32 mouse cellular contexts compared by ENCODE assay signal in genomic region chr1:193059596-193059995, GRCm38 (mm10). TPM values are rescaled to one million over a fixed set of nuclear protein-coding genes. Genes with fewer than 3 reads are reported as not detected.
DNase-seq lines count a peak whose midpoint lies in the region; ATAC-seq and TF ChIP-seq lines count a peak whose summit lies in the region.
"Had no signal": no experiment of that assay in that cellular context is flagged by ENCODE, and none has a peak within 500 bp of the region (broad histone marks: within the 10 kb centered on the region; RNA-seq: fewer than 3 reads in every experiment).

No protein-coding gene starts in this region.

- H3K4me2 ChIP-seq in forebrain, postnatal 0 days (ENCODE audit: low read depth), result no peak overlapping the region
- no peak overlapping the region for H3K4me2 ChIP-seq in midbrain, postnatal 0 days (ENCODE audit: low read depth, low read length, poor library complexity, severe bottlenecking)
- no peak overlapping the region for H3K4me2 ChIP-seq in midbrain, embryonic 16.5 days (ENCODE audit: low read length)
- H3K4me2 ChIP-seq: forebrain, embryonic 12.5 days; heart, embryonic 11.5 days; hindbrain, embryonic 12.5 days; limb, embryonic 15.5 days; liver, embryonic 13.5 days; midbrain, embryonic 13.5 days; neural tube, embryonic 15.5 days; stomach, embryonic 15.5 days had no signal

- intact Hi-C loops in heart, adult 2 months (cut with DNase I), result no loop called here

- no peaks in the 10 kb centered on the region for H3K4me1 ChIP-seq in forebrain, postnatal 0 days (ENCODE audit: insufficient read depth)
- H3K4me1 ChIP-seq in forebrain, embryonic 10.5 days, result no peaks in the 10 kb centered on the region
- no peaks in the 10 kb centered on the region for H3K4me1 ChIP-seq in midbrain, postnatal 0 days (ENCODE audit: insufficient read depth, low read length)
- H3K4me1 ChIP-seq in midbrain, embryonic 16.5 days (ENCODE audit: control insufficient read depth, insufficient read depth, low read length), result no peaks in the 10 kb centered on the region
- H3K4me1 ChIP-seq in heart, adult 2 months (ENCODE audit: control insufficient read depth, insufficient read depth, low read length), result no peaks in the 10 kb centered on the region
- H3K4me1 ChIP-seq: forebrain, embryonic 12.5 days; hindbrain, embryonic 12.5 days; limb, embryonic 10.5 days; liver, embryonic 13.5 days; megakaryocyte, embryonic 14.5 days; midbrain, embryonic 13.5 days; neural tube, embryonic 15.5 days; stomach, embryonic 15.5 days had no signal

- no peaks in the 10 kb centered on the region for H3K9me3 ChIP-seq in forebrain, postnatal 0 days (ENCODE audit: low read length)
- H3K9me3 ChIP-seq in forebrain, embryonic 10.5 days, result no peaks in the 10 kb centered on the region
- H3K9me3 ChIP-seq in midbrain, postnatal 0 days (ENCODE audit: low read length), result no peaks in the 10 kb centered on the region
- no peaks in the 10 kb centered on the region for H3K9me3 ChIP-seq in midbrain, embryonic 16.5 days (replicated peaks; ENCODE audit: control insufficient read depth, low read length, poor library complexity, severe bottlenecking)
- H3K9me3 ChIP-seq: forebrain, embryonic 12.5 days; G1E; hindbrain, embryonic 12.5 days; limb, embryonic 10.5 days; limb, embryonic 15.5 days; liver, embryonic 13.5 days; megakaryocyte, embryonic 14.5 days; midbrain, embryonic 13.5 days; neural tube, embryonic 15.5 days; stomach, embryonic 15.5 days had no signal

- H3K9ac ChIP-seq in forebrain, postnatal 0 days, result no peak overlapping the region
- no peak overlapping the region for H3K9ac ChIP-seq in midbrain, postnatal 0 days (replicated peaks; ENCODE audit: low read length, poor library complexity, severe bottlenecking)
- no peak overlapping the region for H3K9ac ChIP-seq in midbrain, embryonic 16.5 days (ENCODE audit: low read depth, low read length)
- no peak overlapping the region for H3K9ac ChIP-seq in heart, adult 2 months (ENCODE audit: low read depth, low read length)
- H3K9ac ChIP-seq: forebrain, embryonic 12.5 days; hindbrain, embryonic 12.5 days; limb, embryonic 15.5 days; liver, embryonic 13.5 days; midbrain, embryonic 13.5 days; neural tube, embryonic 15.5 days; stomach, embryonic 15.5 days had no signal

- H3K27me3 ChIP-seq in forebrain, postnatal 0 days (ENCODE audit: insufficient read depth, low read length), result no peaks in the 10 kb centered on the region
- no peaks in the 10 kb centered on the region for H3K27me3 ChIP-seq in forebrain, embryonic 10.5 days (ENCODE audit: poor library complexity, severe bottlenecking)
- no peaks in the 10 kb centered on the region for H3K27me3 ChIP-seq in midbrain, postnatal 0 days (ENCODE audit: insufficient read depth, low read length)
- no peaks in the 10 kb centered on the region for H3K27me3 ChIP-seq in midbrain, embryonic 16.5 days (ENCODE audit: control insufficient read depth, insufficient read depth, low read depth, low read length)
- H3K27me3 ChIP-seq in heart, adult 2 months (ENCODE audit: control insufficient read depth, insufficient read depth, low read length), result no peaks in the 10 kb centered on the region
- H3K27me3 ChIP-seq: forebrain, embryonic 12.5 days; hindbrain, embryonic 12.5 days; limb, embryonic 15.5 days; liver, embryonic 13.5 days; midbrain, embryonic 13.5 days; neural tube, embryonic 15.5 days; stomach, embryonic 15.5 days had no signal

- H3K79me2 ChIP-seq in heart, adult 2 months (replicated peaks; ENCODE audit: control insufficient read depth, insufficient read depth, low read length), result no peaks in the 10 kb centered on the region

- WGBS in forebrain, postnatal 0 days, result 53% methylated on average over 5 of the region's 5 CpGs
- 78% methylated on average over 5 of the region's 5 CpGs for WGBS in forebrain, embryonic 10.5 days
- WGBS in midbrain, postnatal 0 days, result 56% methylated on average over 5 of the region's 5 CpGs
- WGBS in midbrain, embryonic 16.5 days, result 57% methylated on average over 5 of the region's 5 CpGs
- 65% methylated on average over 5 of the region's 5 CpGs for WGBS in heart, adult 2 months

- no peak overlapping the region for H3K27ac ChIP-seq in forebrain, postnatal 0 days (ENCODE audit: low read depth, low read length)
- H3K27ac ChIP-seq in forebrain, embryonic 10.5 days, result no peak overlapping the region
- no peak overlapping the region for H3K27ac ChIP-seq in layer of hippocampus, adult 2 months
- no peak overlapping the region for H3K27ac ChIP-seq in midbrain, postnatal 0 days (ENCODE audit: low read depth, low read length)
- no peak overlapping the region for H3K27ac ChIP-seq in midbrain, embryonic 16.5 days (ENCODE audit: low read length)
- no peak overlapping the region for H3K27ac ChIP-seq in heart, adult 2 months
- H3K27ac ChIP-seq: forebrain, embryonic 12.5 days; hindbrain, embryonic 12.5 days; limb, embryonic 10.5 days; limb, embryonic 15.5 days; liver, embryonic 13.5 days; midbrain, embryonic 13.5 days; neural tube, embryonic 15.5 days; stomach, embryonic 15.5 days had no signal

- H3K4me3 ChIP-seq in forebrain, postnatal 0 days (ENCODE audit: low read depth, low read length), result no peak overlapping the region
- no peak overlapping the region for H3K4me3 ChIP-seq in forebrain, embryonic 10.5 days
- H3K4me3 ChIP-seq in layer of hippocampus, adult 2 months, result no peak overlapping the region
- H3K4me3 ChIP-seq in midbrain, postnatal 0 days (ENCODE audit: low read depth, low read length), result no peak overlapping the region
- no peak overlapping the region for H3K4me3 ChIP-seq in midbrain, embryonic 16.5 days (ENCODE audit: low read depth, low read length)
- H3K4me3 ChIP-seq in heart, adult 2 months, result no peak overlapping the region
- H3K4me3 ChIP-seq: erythroblast, embryonic 14.5 days; forebrain, embryonic 12.5 days; hindbrain, embryonic 12.5 days; limb, embryonic 10.5 days; limb, embryonic 15.5 days; liver, embryonic 13.5 days; megakaryocyte, embryonic 14.5 days; midbrain, embryonic 13.5 days; neural tube, embryonic 15.5 days; stomach, embryonic 15.5 days had no signal

- no peak for ATAC-seq in forebrain, postnatal 0 days
- ATAC-seq in midbrain, postnatal 0 days (ENCODE audit: low FRiP score), result no peak
- ATAC-seq in midbrain, embryonic 16.5 days, result no peak
- ATAC-seq: intestine, postnatal 0 days; lung, postnatal 0 days; midbrain, embryonic 13.5 days had no signal

- TF ChIP-seq EP300 in heart, adult 2 months (IDR thresholded peaks at IDR 0.05; ENCODE audit: insufficient read depth, low read depth, low read length), result no peak

- peak; percentile 24 for DNase-seq in forebrain, postnatal 0 days
- no peak for DNase-seq in forebrain, embryonic 10.5 days (ENCODE audit: extremely low spot score, low spot score)
- DNase-seq in layer of hippocampus, adult 2 months (ENCODE audit: low spot score in 2 of 2), result peak; percentile 27 to 30
- no peak for DNase-seq in layer of hippocampus, adult 9-10 months (ENCODE audit: low spot score)
- DNase-seq in midbrain, postnatal 0 days (ENCODE audit: low spot score), result peak; percentile 31
- peak; percentile 11 for DNase-seq in brain, embryonic 14.5 days (ENCODE audit: low read depth)
- no peak for DNase-seq in heart, adult 2 months
- DNase-seq: adrenal gland, adult 8-10 months; cerebellum, adult 11 months; gastrocnemius, postnatal 25 days; heart, adult 11 months; heart, postnatal 36 days; kidney, postnatal 14 days; liver, embryonic 13.5 days; lung, adult 18-20 months; lung, postnatal 4 days; retina, postnatal 1 day; thymus, postnatal 14 days had no signal

- H3K36me3 ChIP-seq in forebrain, postnatal 0 days (ENCODE audit: insufficient read depth), result no peaks in the 10 kb centered on the region
- no peaks in the 10 kb centered on the region for H3K36me3 ChIP-seq in forebrain, embryonic 10.5 days (replicated peaks)
- H3K36me3 ChIP-seq in midbrain, postnatal 0 days (ENCODE audit: insufficient read depth, low read length), result no peaks in the 10 kb centered on the region
- no peaks in the 10 kb centered on the region for H3K36me3 ChIP-seq in midbrain, embryonic 16.5 days (ENCODE audit: control insufficient read depth, insufficient read depth, low read length)
- H3K36me3 ChIP-seq in heart, adult 2 months (ENCODE audit: control insufficient read depth, insufficient read depth, low read length), result no peaks in the 10 kb centered on the region
- H3K36me3 ChIP-seq: forebrain, embryonic 12.5 days; G1E; hindbrain, embryonic 12.5 days; limb, embryonic 10.5 days; limb, embryonic 15.5 days; liver, embryonic 13.5 days; midbrain, embryonic 13.5 days; neural tube, embryonic 15.5 days; stomach, embryonic 15.5 days had no signal

- TF ChIP-seq POLR2A in brain, embryonic 14.5 days (IDR thresholded peaks at IDR 0.05; ENCODE audit: borderline replicate concordance, extremely low read depth, insufficient read depth, insufficient read length, poor library complexity, severe bottlenecking), result no peak
- no peak for TF ChIP-seq POLR2A in heart, adult 2 months (IDR thresholded peaks at IDR 0.05; ENCODE audit: insufficient read depth, low read depth, low read length)

- no peak for TF ChIP-seq CTCF in forebrain, postnatal 0 days (IDR thresholded peaks at IDR 0.05; ENCODE audit: low read depth)
- TF ChIP-seq CTCF in layer of hippocampus, adult 2 months (conservative IDR thresholded peaks at IDR 0.05), result no peak
- TF ChIP-seq CTCF in midbrain, postnatal 0 days (IDR thresholded peaks at IDR 0.05), result no peak
- TF ChIP-seq CTCF in brain, embryonic 14.5 days (IDR thresholded peaks at IDR 0.05; ENCODE audit: borderline replicate concordance, extremely low read depth, insufficient read depth, insufficient read length), result no peak
- no peak for TF ChIP-seq CTCF in heart, adult 2 months (IDR thresholded peaks at IDR 0.05)

RNA-seq across cellular contexts. Expression of gene Syt14, which starts 24.0 kb away (rescaled TPM):
- 11.8 and 16.7 TPM in 2 replicates for total RNA-seq in forebrain, postnatal 0 days (2014; rRNA removed)
- polyA plus RNA-seq in forebrain, postnatal 0 days (2015; fragmentation: Nextera tagmentation; extraction: Ambion mirVana), result 2.6 and 4.6 TPM in 2 replicates
- polyA plus RNA-seq in forebrain, embryonic 10.5 days (2016; fragmentation: Nextera tagmentation; extraction: Ambion mirVana), result 4.4 and 4.5 TPM in 2 replicates
- total RNA-seq in layer of hippocampus, adult 2 months (2021), result 10 to 100 TPM; 26.6 to 31.1 TPM
- 11.8 and 14.7 TPM in 2 replicates for total RNA-seq in midbrain, postnatal 0 days (2014; rRNA removed)
- polyA plus RNA-seq in midbrain, postnatal 0 days (2015; fragmentation: Nextera tagmentation; extraction: Ambion mirVana), result 3.7 and 5.6 TPM in 2 replicates
- 6.9 and 8.2 TPM in 2 replicates for polyA plus RNA-seq in midbrain, embryonic 16.5 days (2015; fragmentation: Nextera tagmentation; extraction: Ambion mirVana)
- polyA plus RNA-seq in brain, embryonic 14.5 days (2012; rRNA removed), result 6.6 and 10.3 TPM in 2 replicates
- total RNA-seq in heart, adult 2 months (2021), result under 1 TPM; 0.34 to 0.41 TPM
- polyA plus RNA-seq in heart, adult 2 months (2012; rRNA removed), result 0.02 TPM in 1 of 2 replicates, not detected in the other
- polyA plus RNA-seq: G1E had no signal

Comparison
In these comparisons a context has a peak if more than half of its experiments do, and no peak if none do; other contexts are left out.
1. DNase-seq: peak in forebrain, postnatal 0 days (single experiment), layer of hippocampus, adult 2 months (2 of 2), midbrain, postnatal 0 days (single experiment) and brain, embryonic 14.5 days (single experiment); none in forebrain, embryonic 10.5 days (single experiment), layer of hippocampus, adult 9-10 months (single experiment) and heart, adult 2 months (0 of 2).